Mouse (Mus musculus) heart, adult 18-20 months (tissue): ENCODE results near the gene Rho. TPM values are rescaled to one million over a fixed set of nuclear protein-coding genes. Genes with fewer than 3 reads are reported as not detected.

Source experiments
- DNase-seq, 2 experiments: peaks; one replicate each; pipeline ENCODE4 v3.0.0; 2021 to 2022; ENCODE audit warnings: mixed read lengths in 1 of 2
- total RNA-seq, 2 experiments: library from RNA; stranded (reverse); gene quantifications; 2 replicates each; pipeline ENCODE4 v1.2.3; 2021

Gene Rho
- total RNA-seq, 2 experiments from 2014 or later: not detected

DNA sequence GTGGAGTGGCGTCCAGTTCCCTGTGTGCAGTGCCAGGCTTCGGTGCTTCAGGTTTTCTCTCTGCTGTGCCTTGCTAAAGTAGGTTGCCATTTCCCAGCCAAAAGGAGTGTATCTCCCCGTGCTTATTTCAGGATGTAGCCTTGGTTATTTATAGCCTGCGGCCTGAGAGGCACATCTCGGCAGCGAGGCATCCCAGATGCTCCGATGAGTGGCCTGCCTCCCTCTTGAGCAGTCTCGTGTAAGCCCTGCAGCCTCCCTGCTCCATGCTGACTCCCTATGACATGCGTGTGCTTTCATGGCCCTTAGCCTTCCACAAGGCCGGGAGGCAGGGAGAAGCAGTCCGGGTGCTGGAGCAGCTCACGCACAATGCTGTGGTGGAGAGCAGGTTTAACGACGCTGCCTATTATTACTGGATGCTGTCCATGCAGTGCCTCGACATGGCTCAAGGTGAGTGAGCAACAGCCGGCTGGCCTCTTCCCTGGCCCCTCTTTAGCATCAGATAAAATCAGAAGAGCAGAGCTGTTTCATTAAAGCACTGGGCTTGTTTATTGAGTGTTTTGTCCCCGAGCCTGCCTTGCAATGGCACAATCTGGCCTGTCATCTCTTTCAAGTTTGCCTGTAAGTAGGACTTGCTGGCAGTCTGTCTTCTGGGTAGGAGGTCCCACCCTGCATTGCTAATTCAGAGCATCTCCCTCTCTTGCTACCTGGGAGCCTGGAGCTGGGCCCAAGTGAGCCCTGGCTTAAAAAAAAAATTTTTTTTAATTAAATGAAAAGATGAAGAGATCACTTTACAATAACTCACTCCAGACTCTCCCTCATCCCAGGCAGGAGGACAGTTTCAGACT lies 15.7 kb upstream of the Rho start:
- peak; percentile 58 to 74 for DNase-seq

DNA sequence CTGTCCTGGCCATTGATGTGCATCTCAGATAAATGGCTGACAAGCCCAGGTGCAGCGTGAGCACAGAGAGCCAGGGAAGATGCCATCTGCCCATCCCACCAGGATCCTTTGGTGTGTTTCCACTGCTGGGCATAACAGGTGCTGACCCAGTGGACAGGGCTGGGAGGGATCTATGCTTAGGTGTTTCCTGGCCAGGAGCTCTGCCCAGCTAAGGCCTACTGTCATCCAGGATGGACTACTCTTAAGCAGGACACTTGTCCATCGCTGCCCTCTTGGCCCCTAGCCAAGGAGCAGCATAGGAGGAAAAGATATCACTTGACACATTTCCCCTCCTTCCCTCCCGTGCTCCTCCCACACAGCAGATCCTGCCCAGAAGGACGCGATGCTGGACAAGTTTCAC lies 14.9 kb upstream of the Rho start:
- no peak for DNase-seq

DNA sequence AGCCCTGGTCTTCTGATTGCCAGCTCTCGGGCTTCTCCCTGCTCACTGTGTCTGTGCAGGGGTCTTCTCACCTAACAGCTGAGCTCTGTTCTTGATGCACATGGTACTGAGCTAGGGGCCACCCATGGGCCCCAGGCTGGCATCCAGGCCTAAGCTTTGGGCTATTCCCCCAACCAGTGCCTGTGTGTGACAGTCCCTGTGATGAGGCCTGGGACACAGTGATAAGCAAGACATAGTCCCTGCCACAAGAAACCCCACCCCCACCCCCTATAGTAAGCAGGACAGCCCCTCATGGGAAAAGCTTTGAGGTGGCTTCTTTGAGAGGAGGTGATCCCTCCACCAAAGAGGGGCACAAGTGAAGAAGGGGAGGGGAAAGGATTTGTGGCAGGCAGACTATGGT lies 12.9 kb upstream of the Rho start:
- no peak for DNase-seq

- DNase-seq: no peak
These were observed 11.7 kb upstream of the Rho start for GRCm38 (mm10) chr6:115919876-115920275.

DNA sequence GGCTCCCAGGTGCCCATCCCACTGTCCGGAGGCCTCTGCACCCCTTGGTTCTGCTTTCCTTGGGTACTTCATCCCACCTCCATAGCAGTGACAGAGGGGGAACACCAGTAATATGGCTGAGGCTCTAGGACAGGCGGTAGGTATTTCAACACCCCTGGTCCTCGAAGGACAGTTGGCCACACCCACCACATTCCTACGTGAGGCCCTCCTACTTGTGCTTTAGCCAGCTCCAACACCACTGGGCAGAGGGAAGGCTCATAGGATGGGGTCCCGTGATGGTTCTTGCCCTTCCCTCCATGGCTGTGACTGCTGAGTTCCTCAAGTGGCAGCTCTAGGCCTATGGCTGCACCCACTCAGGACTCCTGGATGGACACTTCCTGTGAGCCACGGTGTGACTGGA lies 6.7 kb upstream of the Rho start:
- DNase-seq: no peak

DNA sequence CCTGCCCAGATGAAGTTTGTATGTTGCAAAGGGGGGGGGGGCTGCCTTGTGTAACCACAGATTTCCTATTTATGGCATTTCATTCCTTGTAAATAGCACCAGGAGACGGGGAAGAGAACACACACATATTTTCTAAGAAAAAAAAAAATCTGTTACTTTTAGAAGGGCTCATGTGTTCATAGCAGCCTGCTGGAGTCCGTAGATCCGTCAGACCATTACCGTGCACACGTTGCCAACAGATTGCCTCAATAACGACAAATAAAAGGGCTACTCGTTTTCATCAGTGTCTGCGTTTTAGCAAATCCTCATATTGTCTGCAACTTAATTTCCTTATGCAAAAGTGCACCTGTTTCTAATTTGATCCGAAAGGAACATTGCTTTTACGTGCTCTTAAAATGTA lies 5.1 kb upstream of the Rho start:
- DNase-seq: no peak

DNA sequence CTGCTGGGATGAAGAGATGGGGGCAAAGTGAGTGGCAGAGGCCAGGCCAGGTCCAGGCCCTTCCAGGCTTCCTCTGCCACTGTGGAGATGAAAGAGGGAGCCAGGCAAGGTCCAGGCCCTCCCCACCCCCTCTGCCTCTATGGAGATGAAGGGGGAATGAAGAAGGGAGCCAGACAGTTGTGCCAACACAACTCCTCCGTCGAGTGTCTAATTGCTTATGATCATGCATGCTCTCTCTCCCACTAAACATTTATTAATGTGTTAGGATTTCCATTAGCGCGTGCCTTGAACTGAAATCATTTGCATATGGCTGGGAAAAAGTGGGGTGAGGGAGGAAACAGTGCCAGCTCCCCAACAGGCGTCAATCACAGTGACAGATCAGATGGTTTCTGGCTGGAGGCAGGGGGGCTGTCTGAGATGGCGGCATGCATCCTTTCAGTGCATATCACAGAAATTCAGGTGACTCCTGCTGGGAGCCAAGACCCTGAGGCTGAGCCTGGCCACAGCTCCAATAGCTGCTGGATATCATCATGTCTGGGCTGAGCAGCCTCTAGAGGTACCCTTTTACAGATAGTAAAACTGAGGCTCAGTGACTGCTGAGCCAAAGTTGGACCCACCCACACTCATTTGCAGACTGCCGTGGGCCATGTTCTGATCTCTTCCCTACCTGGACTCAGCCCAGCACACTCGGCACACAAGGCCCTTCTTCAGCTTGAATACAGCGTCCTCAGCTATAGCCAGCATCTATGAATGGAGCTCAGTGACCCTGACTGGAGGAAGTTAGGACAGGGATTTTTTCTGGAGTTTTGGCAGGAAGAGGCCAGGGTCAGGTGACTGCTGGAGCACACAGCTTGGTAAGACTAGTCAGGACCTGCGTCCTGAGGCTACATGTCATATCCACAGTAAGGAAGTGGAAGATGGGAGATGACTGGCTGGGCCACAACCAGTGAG lies 4.0 kb upstream of the Rho start:
- DNase-seq: no peak

- no peak for DNase-seq
These were observed 1.5 kb upstream of the Rho start for GRCm38 (mm10) chr6:115930018-115930417.

GRCm38 (mm10) chr6:115932391-115932790 lies 843 bp downstream of the Rho start:
- no peak for DNase-seq

- DNase-seq: no peak
These were observed 4.0 kb downstream of the Rho start for GRCm38 (mm10) chr6:115935544-115935943.

- no peak for DNase-seq
These were observed 6.5 kb downstream of the Rho start for GRCm38 (mm10) chr6:115938011-115938410.

- DNase-seq: no peak
These were observed 7.2 kb downstream of the Rho start for GRCm38 (mm10) chr6:115938798-115939197.

- no peak for DNase-seq
These were observed 9.1 kb downstream of the Rho start for GRCm38 (mm10) chr6:115940603-115941002.

DNA sequence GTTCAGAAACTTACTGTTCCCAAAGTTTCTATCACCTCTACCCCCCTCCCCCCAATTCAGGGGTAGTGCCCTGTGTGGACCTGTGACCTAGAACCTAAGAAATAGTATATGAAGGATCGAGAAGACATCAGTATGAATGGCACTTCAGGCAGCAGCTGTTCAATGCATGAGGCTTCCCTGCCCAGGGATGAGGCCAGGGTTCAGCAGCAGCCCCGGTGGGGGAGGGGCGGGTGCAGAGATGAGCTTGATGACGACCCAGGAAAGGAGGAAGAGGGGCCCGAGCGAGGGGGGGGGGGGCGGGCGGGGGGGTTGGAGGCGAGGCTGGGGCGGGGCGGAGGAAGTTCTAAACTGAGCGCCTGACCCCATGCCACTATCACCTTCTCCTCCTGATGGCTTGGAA lies 9.6 kb downstream of the Rho start:
- DNase-seq: no peak

GRCm38 (mm10) chr6:115943498-115944427 lies 12.2 kb downstream of the Rho start:
- peak; percentile 61 to 63 for DNase-seq

- DNase-seq: no peak
These were observed 13.1 kb downstream of the Rho start, which contains the start of gene H1foo for GRCm38 (mm10) chr6:115944638-115945037. H1foo (plus strand) TSS chr6:115944938.

DNA sequence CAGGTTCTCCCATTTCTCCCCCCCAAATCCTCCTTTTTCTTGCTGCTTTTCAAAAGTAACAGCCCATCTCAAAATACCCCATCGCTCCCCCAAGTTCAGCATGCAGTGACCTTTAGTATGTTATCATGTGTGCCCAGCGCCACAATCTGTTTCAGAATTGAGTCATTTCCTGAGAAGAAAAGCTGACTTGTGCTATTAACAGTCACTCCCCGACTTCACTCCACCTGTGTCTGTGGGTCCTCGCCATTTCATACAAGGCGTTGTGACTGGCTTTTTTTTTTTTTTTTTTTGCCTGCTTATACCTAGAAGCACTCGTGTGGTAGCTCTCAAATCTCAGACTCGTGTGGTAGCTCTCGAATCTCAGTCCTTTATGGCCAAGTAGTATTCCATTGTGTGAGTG lies 14.1 kb downstream of the Rho start:
- no peak for DNase-seq

GRCm38 (mm10) chr6:115946389-115946788 lies 14.8 kb downstream of the Rho start:
- peak in 1 of 2 experiments; percentile 32 for DNase-seq

GRCm38 (mm10) chr6:115954506-115955074 lies 23.0 kb downstream of the Rho start:
- no peak for DNase-seq

DNA sequence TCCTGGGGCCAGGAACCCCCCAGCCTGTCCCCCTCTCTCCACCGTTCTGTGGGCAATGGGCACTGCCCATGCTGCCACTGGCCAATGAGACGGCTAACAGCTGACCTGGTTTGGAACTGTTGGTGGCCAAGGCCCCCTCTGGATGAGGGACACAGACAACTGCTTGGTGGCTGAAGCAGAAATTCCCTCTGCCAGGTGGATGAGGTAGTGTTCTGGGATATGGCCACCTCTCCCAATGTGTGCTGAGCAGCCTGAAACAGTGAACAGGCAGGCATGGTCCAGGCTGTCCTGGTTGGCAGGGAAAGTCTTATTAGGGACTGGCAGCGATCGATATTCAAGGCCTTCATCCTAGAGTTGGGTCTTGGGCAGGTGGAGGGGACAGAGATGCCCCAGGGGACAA lies 23.6 kb downstream of the Rho start:
- DNase-seq: no peak

DNA sequence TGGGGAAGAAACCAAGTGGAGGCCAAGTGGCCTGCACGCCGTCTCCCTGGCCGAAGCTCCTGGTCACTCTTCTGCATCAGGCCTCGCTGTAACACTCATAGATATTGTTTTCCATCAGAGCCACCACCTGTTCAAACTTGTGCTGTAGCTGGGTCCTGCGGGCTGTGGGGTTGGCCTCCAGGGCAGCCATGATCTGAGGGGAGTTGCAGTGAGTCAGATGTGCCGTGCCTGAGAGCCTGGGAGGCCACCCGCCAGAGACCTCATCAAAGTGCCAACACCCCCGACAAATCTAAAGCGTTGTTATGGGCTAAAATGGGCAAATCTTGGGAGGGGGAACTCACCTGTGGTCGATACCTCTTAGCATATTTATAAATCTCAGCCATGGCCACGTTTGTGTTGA lies 24.1 kb downstream of the Rho start:
- DNase-seq: no peak
